Mouse (Mus musculus) heart, postnatal 0 days (tissue): ENCODE results near the gene Srms.

Experiments
- CTCF ChIP-seq: IDR thresholded peaks from 2 replicates; pipeline ENCODE4 v1.5.1; 2016; ENCODE audit warnings: antibody characterized with exemption, control low read depth, low read depth
- EP300 ChIP-seq: IDR thresholded peaks from 2 replicates; pipeline ENCODE4 v1.6.1; 2016; ENCODE audit warnings: antibody characterized with exemption, low read depth

- TF ChIP-seq CTCF (no peak), EP300 (no peak)
Measured at GRCm38 (mm10) chr2:181157716-181158302, 55.2 kb downstream of the Srms start.
